Mouse (Mus musculus) thymus, postnatal 25 days (tissue): ENCODE data around the gene Bcl9l.

Source experiments
- DNase-seq: peaks from one replicate; pipeline ENCODE4 v3.0.0; 2022

Gene Bcl9l

DNA sequence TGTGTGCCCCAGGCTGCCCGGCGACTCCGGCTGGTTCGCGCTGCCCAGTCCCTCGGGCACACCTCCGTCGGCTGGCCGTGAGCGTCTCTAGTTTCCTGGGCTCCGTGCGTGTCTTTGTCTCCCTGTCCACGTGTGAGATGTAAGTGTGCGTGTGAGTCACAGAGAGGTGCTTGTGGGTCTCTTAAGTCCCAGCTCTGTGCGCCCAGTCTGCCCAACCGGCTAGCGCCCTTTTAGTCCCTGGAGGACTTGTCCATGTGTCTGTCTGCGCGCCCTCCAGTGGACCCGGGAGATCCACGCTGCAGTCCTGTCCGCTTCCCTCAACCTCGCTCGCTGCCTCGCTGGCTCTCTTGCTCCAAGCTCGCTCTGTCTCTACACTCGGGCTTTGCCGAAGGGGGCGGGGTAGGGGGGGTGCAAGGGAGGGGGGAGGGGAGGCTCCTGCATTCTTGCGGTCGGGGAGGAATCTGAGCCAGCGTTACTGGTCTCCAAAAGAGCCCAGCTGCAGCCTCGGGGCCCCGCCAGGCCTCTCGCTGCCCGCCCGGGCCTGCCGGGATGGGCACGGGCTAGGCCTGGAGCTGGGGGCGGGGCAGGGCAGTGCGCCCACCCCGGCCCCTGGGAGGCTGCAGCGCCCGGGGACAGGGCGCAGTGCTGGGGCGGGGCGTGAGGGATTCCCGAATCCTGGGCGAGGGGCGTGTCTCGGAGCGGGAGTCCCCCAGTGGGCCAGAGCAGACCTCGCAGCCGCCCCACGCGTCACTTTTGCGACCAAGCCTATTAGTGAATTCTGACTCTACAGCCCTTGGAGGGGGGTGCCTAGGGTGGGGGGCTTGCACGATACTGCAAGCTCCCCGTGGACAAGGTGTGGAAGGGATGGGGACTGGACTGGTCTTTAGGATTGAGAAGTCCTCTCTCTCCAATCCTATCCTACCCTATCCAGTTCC is 16.1 kb downstream of the Bcl9l start:
- no peak for DNase-seq

DNA sequence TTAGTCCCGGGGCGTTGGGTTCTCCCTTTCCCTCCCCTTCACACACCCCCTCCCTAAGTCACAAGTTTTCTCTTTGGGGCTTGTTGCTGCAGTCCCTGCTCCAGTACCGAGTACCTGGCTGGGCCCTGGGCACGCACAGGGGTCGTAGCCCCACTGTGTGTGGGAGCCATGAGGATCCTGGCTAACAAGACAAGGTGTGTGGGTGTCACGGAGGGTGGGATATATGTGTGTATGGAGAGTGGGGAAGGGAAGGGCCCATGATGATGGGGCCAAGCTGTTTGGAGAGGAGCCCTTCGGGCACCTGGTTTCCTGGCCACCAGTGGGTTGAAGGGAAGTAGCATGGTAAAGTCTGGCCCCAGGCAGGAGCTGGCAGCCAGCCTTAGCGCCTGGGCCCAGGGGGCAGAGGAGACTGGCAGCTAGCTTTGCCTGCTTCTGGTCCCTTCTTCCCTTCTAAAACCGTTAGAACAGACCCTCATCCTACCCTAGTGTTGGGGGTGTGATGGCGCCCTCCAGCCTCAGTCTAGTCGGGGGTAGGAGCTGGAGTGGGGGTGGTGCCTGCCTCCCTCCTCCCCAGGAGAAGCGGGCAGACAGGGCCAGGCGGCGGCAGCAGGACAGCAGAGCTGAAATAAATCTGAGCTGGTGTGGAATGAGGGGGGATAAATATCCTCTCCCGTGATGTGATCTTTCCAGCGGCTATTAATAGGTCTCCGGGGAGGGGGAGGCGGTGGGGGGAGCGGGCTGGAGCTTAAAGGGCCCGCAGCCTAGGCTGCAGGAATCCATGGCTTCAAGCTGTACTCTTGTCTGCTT is 16.9 kb downstream of the Bcl9l start:
- no peak for DNase-seq

DNA sequence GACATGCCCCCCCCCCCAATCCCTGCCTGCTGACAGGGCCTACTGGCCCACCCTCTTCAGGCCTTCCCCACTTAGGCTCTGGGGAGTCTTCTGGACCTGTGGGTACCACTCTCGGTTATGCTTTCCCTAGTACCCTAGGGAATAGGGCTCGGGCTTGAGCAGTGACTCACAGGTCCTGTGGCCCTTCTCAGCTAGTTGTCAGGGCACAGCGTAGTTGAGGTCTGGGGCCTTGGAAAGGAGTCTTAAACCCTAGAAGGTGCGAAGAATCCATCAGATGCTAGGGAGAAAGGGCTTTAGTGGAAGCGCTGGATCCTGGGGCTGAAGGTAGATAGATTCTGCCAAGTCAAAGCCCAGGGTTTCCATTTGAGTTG is 17.5 kb downstream of the Bcl9l start:
- no peak for DNase-seq

DNA sequence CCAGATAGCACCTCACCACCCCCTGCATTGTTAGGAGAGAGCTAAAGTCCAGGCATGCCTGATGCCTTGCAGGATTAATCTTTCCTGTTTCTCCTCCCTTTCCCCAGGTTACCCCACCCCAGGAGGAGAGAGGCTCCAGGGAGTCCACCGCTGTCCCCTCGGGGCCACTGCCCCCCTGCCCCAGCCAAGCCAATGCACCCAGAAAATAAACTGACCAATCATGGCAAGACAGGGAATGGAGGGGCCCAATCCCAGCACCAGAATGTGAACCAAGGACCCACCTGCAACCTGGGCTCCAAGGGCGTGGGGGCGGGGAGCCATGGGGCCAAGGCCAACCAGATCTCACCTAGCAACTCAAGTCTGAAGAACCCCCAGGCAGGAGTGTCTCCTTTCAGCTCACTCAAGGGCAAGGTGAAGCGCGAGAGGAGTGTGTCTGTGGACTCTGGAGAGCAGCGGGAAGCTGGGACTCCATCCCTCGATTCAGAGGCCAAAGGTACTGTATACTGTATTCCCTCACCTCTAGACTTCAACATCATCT is 18.1 kb downstream of the Bcl9l start:
- DNase-seq, result no peak

DNA sequence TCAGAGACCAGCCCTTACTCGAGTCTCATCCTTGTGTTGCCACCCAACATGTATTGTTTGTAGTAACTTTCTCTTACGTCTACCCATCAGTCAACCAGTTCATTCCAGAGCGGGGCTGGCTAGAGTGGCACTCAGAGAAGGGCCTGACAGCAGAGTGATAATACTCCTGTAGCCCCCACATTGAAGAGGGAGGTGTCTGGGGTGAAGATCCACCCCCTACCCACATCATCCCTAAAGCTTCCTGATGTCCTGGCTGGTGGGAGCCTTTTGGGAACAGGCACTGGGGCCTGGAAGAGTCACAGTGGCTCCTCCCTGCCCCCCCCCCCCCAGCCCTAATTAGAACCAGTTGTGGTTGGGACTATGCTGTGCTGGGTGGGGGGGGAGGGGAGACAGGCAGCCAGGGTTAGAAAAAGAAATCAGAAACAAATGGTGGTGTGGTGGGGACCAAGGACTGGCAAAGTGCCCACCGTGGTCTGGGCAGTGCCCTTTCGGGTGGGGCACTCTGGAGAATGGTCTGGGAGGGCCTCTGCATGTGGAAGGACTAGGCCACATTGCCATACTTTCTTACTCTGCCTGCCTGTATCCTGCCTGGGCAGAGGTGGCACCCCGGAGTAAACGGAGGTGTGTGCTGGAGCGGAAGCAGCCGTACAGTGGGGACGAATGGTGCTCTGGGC is 18.7 kb downstream of the Bcl9l start:
- DNase-seq, result no peak

DNA sequence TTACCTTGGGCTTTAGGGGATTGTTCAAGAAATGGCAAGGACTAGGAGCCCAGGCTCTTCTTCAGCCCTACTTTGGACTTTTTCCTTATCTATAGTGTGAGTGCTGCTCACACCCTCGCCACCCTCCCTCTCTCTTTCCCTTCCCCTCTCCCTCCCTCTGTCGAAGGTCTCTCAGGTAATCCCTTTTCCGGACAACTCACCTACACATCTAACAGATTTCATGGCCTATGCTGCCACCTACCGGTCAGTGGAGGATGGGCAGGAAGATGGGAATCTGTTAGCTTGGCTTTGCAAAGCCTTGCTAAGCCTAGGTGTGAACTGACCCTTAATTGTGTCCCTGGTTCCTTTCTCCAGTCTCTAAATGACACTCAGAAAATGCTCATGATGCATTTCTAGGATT is 19.4 kb downstream of the Bcl9l start:
- DNase-seq, result peak; percentile 88

DNA sequence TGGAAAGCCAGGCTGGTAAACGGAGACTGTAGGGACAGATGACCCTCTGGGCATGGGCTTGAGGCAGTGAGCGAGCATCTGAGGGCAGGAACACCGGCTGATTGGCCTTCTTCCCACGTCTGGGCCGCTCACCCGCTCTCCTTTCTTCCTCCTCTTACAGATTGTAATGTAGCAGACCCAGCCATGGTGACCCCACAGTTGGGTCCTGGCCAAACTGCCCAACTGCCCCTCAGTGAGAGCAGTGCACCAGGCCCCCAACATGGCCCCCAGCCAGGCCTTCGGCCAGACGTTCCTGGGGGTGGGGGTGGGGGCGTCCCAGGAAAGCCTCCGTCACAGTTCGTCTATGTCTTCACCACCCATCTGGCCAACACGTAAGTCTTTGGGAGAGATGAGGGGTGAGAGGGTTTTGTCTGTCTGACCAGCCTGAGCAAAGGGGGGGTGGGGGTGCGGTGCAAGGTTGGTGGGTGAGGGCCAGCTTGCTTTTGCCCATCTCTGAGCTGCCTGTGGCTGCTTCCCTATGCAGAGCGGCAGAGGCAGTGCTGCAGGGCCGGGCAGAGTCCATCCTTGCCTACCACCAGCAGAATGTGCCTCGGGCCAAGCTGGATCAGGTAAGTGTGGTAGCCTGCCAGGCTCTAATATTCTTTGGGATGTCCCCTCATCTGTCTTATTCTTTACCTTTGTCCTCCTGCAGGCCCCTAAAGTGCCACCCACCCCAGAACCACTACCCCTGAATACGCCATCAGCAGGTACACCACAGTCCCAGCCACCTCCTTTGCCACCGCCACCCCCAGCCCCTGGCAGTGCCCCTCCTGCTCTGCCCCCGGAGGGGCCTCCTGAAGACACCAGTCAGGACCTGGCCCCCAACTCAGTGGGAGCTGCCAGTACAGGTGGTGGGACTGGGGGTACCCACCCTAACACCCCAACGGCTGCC is 22.5 kb downstream of the Bcl9l start:
- no peak for DNase-seq

DNA sequence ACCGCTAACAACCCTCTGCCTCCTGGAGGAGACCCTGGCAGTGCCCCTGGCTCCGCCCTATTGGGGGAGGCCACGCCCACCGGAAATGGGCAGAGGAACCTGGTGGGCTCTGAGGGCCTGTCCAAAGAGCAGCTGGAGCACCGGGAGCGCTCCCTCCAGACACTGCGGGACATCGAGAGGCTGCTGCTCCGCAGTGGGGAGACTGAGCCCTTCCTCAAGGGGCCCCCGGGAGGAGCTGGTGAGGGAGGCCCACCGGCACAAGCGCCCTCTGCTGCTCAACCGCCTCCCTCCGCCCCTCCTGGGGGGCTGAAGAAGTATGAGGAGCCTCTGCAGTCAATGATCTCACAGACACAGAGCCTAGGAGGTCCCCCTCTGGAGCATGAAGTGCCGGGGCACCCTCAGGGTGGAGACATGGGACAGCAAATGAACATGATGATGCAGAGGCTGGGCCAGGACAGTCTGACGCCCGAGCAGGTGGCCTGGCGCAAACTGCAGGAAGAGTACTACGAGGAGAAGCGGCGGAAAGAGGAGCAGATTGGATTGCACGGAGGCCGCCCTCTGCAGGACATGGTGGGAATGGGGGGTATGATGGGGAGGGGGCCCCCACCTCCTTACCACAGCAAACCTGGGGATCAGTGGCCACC is 23.3 kb downstream of the Bcl9l start:
- no peak for DNase-seq

DNA sequence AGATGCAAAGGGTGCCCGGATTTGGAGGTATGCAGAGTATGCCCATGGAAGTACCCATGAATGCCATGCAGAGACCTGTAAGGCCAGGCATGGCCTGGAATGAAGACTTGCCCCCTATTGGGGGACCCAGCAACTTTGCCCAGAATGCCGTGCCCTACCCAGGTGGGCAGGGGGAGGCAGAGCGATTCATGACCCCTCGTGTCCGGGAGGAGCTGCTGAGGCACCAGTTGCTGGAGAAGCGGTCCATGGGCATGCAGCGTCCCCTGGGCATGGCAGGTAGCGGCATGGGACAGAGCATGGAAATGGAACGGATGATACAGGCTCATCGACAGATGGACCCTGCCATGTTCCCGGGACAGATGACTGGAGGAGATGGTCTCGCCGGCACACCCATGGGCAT is 23.9 kb downstream of the Bcl9l start:
- no peak for DNase-seq

DNA sequence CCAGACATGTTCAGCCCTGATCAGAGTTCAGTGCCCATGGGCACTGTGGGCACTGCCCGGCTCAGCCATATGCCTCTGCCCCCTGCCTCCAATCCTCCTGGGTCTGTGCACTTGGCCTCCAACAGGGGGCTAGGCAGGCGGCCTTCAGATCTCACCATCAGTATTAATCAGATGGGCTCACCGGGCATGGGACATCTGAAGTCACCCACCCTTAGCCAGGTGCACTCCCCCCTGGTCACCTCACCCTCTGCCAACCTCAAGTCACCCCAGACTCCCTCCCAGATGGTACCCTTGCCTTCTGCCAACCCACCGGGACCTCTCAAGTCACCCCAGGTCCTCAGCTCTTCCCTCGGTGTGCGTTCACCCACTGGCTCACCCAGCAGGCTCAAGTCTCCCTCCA is 24.7 kb downstream of the Bcl9l start:
- no peak for DNase-seq

DNA sequence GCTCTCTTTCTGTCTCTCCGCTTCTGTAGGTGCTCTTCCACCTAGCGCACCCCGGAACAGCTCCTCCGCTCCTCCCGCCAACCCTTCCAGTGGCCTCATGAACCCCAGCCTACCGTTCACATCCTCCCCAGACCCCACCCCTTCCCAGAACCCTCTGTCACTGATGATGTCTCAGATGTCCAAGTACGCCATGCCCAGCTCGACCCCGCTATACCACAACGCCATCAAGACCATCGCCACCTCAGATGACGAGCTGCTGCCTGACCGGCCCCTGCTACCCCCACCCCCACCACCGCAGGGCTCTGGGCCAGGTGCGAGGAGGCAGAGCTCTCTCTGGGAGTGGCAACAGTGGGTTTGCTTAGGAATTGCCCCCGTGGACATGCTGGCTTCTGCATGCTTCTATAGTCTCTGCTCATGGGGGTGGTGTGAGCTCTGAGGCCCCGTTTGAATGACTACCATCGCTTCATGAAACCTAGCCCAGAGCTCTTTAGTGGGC is 25.5 kb downstream of the Bcl9l start:
- no peak for DNase-seq

DNA sequence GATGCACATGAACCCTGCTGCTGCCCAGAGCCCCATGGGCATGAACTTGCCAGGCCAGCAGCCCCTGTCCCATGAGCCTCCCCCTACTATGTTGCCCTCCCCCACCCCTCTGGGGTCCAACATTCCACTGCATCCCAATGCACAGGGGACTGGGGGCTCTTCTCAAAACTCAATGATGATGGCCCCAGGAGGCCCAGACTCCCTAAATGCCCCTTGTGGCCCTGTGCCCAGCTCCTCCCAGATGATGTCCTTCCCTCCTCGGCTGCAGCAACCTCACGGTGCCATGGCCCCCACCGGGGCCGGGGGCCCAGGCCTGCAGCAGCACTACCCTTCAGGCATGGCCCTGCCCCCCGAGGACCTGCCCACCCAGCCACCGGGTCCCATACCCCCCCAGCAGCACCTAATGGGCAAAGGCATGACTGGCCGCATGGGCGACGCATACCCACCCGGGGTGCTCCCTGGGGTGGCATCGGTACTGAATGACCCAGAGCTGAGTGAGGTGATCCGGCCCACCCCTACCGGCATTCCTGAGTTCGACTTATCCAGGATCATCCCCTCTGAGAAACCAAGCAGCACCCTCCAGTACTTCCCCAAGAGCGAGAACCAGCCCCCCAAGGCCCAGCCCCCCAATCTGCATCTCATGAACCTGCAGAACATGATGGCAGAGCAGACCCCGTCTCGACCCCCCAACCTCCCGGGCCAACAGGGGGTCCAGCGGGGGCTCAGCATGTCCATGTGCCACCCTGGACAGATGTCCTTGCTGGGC is 26.3 kb downstream of the Bcl9l start:
- DNase-seq, result no peak

DNA sequence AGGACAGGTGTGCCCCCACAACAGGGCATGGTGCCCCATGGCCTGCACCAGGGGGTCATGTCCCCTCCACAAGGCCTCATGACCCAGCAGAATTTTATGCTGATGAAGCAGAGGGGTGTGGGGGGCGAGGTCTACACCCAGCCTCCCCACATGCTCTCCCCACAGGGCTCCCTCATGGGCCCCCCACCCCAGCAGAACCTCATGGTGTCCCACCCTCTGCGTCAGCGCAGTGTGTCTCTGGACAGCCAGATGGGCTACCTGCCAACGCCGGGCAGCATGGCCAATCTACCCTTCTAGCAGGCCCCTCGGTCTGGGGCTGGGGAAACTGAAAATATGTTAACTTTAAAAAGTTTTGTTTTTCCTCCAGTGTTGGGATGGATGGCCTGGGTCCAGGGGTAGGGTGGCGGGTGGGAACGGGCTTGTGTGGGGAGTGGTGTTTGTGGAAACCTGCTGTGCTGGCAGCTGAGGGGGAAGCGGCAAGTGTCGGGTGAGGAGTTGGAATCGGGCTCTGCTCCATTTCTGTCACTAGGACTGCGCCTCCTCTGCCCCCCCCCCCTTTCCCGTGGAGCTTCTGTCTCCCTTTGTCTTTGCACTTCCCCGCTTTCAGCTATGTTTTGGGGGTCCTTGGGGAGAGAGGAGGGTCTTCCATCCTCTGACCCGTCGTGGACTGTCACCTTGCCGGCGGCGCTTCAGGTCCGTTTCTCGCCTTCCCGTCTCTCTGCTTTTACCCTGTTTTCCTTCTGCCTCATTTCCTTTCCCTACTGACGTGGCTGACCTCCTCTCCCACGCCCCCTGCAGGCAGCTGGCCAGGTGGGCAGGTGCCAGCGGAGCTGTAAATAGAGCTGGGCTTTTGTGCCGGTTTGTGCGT is 27.1 kb downstream of the Bcl9l start:
- peak; percentile 93 for DNase-seq

DNA sequence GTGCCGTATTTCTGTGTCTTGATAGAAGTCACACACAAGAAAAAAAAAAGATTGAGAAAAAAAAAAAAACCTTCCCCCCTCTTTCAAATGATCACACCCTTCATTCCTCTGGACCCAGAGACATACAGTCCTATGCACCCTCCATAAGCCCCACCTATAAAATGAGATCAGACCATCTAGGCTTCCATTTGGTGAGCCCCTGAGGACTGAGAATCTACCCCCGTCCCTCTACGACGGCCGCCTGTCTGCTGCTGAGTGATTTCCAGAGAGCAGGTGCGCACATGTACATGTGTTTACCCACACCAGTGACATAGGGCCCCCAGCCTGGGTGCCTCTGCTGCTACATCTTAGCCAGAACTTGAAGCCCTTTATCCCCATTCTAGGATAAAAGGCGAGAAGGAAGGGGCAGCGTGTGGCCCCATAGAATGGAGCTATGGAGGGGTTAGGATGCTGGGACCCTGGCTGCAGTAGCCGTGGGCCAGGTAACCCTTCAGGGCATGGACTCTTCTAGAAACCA is 27.8 kb downstream of the Bcl9l start:
- DNase-seq, result peak; percentile 79

DNA sequence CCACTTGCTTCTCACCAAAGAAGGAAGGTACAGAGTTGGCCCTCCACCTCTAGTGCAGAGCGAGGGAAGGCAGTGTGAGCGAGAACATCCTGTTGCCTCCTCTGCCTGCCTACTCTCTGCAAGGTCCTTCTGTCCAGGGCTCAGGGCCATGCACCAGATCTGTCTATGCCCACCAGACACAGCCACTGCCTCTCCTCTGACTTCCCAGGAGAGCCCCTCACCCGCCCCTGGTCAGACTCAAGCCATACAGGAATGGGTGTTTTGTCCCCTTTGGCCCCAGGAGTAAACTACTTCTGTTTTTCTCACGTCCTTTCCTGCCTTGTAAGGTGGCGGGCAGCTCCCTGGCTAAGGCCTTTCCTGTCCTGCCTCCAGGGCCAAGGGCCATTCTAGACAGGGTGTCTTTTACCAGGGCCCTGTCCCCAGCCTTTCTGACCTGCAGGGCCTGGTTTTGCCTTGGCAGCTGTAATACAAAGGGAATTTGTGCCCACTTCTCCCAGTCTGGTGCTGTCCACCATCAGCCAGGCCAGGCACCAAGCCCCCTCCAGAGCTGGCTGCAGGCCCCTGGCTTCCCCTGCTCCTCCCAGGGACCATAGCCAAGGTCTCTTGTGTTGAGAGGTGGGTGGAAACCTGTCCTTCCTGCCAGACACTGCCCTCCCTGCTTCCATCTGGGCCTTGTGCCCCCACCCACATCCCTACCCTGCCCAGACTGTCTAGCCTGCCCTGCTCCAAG is 28.4 kb downstream of the Bcl9l start:
- peak; percentile 74 for DNase-seq

DNA sequence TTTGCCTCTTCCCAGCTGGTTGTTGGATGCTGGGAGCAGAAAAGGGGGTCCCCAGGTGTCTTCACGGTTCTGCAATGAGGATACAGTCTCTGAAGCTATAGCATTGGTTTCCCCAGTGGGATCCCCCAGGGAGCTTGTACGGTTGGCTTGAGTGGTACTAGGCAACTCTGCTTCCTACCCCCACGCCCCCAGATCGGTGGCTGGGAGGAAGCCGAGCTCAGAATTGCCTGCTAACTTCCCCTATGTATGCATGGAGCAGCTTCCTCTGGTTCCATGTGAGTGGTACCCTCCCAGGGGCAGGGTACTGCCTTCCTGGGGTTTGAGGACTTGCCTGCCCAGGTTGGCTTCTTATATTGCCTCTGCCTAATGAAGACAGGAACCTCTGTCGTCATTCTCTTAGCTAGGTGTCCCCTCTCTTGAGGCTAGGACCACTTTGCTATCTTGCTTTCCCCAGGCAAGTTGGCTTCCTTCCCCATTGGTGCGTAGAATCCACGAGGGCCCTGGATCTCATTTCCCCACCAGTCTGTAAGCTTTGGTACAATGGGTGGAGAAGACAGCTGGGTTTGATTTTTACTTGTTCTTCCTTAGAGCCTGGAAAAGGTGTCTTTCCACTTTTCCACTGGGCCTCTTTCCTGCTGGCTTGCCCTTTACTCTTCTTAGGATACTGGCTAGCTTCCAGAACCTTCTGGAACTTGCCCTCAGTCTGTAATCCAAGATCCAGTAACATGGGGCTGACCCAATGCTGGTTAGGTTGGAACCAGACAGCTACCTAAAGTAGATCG is 29.5 kb downstream of the Bcl9l start:
- DNase-seq, result peak; percentile 55

DNA sequence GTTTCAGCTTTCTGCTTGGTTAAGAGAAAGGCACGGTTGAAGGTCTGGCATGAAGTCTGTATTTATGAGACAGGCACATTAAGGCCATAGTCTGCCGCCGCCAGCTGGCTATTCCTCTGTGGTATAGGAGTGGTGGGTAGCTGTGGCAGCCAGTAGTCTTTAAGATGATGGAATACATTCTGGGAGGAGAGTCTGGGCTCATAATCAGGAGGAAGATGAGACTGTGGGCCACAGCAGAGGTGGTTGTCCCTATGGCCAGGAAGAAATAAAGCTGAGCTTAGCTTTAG is 30.0 kb downstream of the Bcl9l start:
- DNase-seq, result no peak

DNA sequence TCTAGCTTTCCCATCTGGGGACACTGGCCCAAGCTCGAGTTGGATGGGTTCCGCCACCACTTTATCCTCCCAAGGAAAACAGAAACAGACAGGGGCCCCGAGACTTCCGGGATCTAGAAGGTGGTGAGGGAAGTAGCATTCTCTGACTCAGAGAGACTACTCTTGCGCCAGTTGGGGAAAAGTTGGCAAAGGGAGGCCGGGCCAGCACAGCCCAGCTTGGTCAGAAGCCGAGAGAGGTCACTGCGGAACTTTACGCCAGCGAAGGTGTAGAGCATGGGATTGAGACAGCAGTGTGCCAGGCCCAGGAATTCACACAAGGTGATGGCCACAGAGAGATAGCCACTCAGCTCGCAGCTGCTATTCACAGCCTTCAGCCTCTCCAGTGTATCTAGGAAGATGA is 30.5 kb downstream of the Bcl9l start:
- DNase-seq, result no peak
